Mouse (Mus musculus) cerebellum, adult 2 months (tissue): ENCODE data around the gene Pla2g10.
"Not testable (repeated sequence)": the region's sequence is repeated elsewhere in the genome, so short reads cannot be mapped to it uniquely, and the experiment has no call there.

Experiments
- CTCF ChIP-seq: fragments of 200-500 bp; IDR thresholded peaks from 2 replicates; pipeline ENCODE4 v1.5.1; 2011; ENCODE audit warnings: low read depth, mild to moderate bottlenecking, control low read depth, low read length, moderate library complexity, borderline replicate concordance; ENCODE audit not compliant: insufficient read depth
- POLR2A ChIP-seq: fragments of 200-500 bp; IDR thresholded peaks from 2 replicates; pipeline ENCODE4 v1.6.1; 2011; ENCODE audit warnings: low read length, control low read depth, borderline replicate concordance; ENCODE audit not compliant: insufficient read depth

- not testable (repeated sequence) for TF ChIP-seq POLR2A, CTCF
These were observed 18.0 kb upstream of the Pla2g10 start for GRCm38 (mm10) chr16:13748813-13749212.
